Mouse (Mus musculus) ES-Bruce4 (cell line): ENCODE data around the gene Myo10. TPM values are rescaled to one million over a fixed set of nuclear protein-coding genes. Genes with fewer than 3 reads are reported as not detected.

ENCODE experiments used
- H3K27ac ChIP-seq: 2 replicates; pipeline ENCODE4 v1.5.1; 2012; ENCODE audit warnings: low read length, inconsistent platforms; ENCODE audit not compliant: insufficient read depth
- H3K27me3 ChIP-seq: 2 replicates; pipeline ENCODE4 v1.6.1; 2012; ENCODE audit warnings: mild to moderate bottlenecking, low read length, inconsistent platforms; ENCODE audit not compliant: control insufficient read depth, poor library complexity, insufficient read depth, severe bottlenecking
- H3K36me3 ChIP-seq: 2 replicates; pipeline ENCODE4 v1.6.1; 2012; ENCODE audit warnings: inconsistent platforms, mild to moderate bottlenecking, low read length, moderate library complexity; ENCODE audit not compliant: control insufficient read depth, poor library complexity, insufficient read depth, severe bottlenecking
- H3K4me1 ChIP-seq: one replicate; pipeline ENCODE4 v1.8.1; 2011; ENCODE audit warnings: low read length; ENCODE audit not compliant: control insufficient read depth, insufficient read depth
- H3K4me3 ChIP-seq: 2 replicates; pipeline ENCODE4 v1.5.1; 2011; ENCODE audit warnings: low read depth, mild to moderate bottlenecking, low read length
- H3K9ac ChIP-seq: 2 replicates; pipeline ENCODE4 v1.6.1; 2012; ENCODE audit warnings: low read depth, mild to moderate bottlenecking, inconsistent platforms; ENCODE audit not compliant: poor library complexity, severe bottlenecking
- H3K9me3 ChIP-seq: replicated peaks from 2 replicates; pipeline ENCODE4 v1.6.1; 2012; ENCODE audit warnings: mild to moderate bottlenecking, low read length, inconsistent platforms; ENCODE audit not compliant: control insufficient read depth, poor library complexity, insufficient read depth, severe bottlenecking
- CTCF ChIP-seq: IDR thresholded peaks from one replicate; pipeline ENCODE4 v1.8.1; 2011; ENCODE audit warnings: low read depth, low read length
- EP300 ChIP-seq: IDR thresholded peaks from 2 replicates; pipeline ENCODE4 v1.6.1; 2011; ENCODE audit warnings: low read depth, low read length; ENCODE audit not compliant: insufficient read depth
- POLR2A ChIP-seq: IDR thresholded peaks from one replicate; pipeline ENCODE4 v1.8.1; 2011; ENCODE audit warnings: low read length; ENCODE audit not compliant: insufficient read depth
- polyA plus RNA-seq: library from polyadenylated mRNA; stranded (reverse); fragments of >200 nt; gene quantifications from 2 replicates; pipeline ENCODE4 v1.2.4, GENCODE M21; 2011; ENCODE audit warnings: low read depth; ENCODE audit not compliant: missing spikeins, insufficient read depth, insufficient read length

The Myo10 gene
- polyA plus RNA-seq, 1 experiment, result 171 TPM

- TF ChIP-seq EP300, result peak; percentile 94
- TF ChIP-seq POLR2A, result no peak
- Histone ChIP-seq H3K9me3 (no peaks in the 10 kb centered on the region), H3K4me3 (peak overlapping the region; percentile 70), H3K4me1 (peaks cover 7% of the 10 kb centered on the region), H3K9ac (peak overlapping the region; percentile 57), H3K27ac (peak overlapping the region; percentile 95), H3K27me3 (no peaks in the 10 kb centered on the region), H3K36me3 (peaks cover 20% of the 10 kb centered on the region)
Observed at GRCm38 (mm10) chr15:25773711-25774513, 151.6 kb downstream of the Myo10 start.

DNA sequence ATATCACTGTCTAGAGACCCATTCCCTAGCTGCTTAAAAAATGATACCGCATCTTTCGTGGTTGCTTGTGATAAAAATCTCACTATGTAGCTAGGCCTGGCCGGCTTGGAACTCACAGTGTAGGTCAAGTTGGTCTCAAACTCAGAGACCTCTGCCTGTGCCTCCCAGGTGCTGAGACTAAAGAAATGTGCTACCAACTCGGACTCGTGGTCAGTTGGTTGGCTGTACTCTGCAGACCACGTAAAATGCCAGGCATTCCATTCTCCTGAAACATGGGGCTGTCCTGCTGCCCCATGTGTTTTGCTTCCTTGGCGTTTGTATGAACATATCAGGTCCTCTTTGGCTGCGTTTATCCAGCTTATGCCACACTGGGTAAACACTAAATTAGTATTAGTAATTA lies 156.6 kb downstream of the Myo10 start:
- Histone ChIP-seq H3K4me3 (no peak overlapping the region), H3K27me3 (no peaks in the 10 kb centered on the region), H3K9ac (no peak overlapping the region), H3K36me3 (peaks cover 58% of the 10 kb centered on the region), H3K9me3 (no peaks in the 10 kb centered on the region), H3K27ac (no peak overlapping the region), H3K4me1 (peaks cover 4% of the 10 kb centered on the region)
- TF ChIP-seq EP300, result no peak
- no peak for TF ChIP-seq CTCF
- no peak for TF ChIP-seq POLR2A

DNA sequence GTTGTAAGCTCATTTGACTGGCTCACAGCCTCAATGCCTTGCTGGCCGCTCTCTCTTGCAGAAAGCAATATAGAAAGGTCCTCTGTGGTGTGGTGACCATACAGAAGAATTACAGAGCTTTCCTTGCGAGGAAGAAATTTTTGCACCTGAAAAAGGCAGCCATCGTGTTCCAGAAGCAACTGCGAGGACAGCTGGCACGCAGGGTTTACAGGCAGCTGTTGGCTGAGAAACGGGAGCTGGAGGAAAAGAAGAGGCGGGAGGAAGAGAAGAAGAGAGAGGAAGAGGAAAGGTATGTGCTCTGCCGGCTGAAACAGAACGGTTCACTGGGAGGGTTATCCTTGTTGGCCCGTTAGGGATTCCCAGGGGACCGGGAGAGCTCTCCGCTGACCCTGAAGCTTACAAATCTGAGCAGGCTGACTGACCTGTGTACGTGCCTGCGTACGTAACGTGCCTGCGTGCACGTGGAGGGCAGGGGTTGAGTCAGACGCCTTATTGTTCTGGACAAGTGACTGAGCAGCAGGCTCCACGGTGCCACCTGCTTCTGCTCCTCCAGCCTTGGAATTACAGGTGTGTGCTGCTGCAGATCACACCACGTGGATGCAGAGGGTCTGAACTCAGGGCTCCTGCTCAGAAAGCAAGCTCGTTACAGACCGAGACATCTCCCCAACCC lies 157.3 kb downstream of the Myo10 start:
- TF ChIP-seq POLR2A (no peak), CTCF (no peak), EP300 (peak; percentile 84)
- H3K27me3 ChIP-seq, result no peaks in the 10 kb centered on the region
- peaks cover 64% of the 10 kb centered on the region for H3K36me3 ChIP-seq
- H3K9ac ChIP-seq, result peak overlapping the region; percentile 8; the same call in 1 of the 2 replicates
- H3K4me1 ChIP-seq, result peaks cover 4% of the 10 kb centered on the region
- H3K27ac ChIP-seq, result no peak overlapping the region
- H3K9me3 ChIP-seq, result no peaks in the 10 kb centered on the region
- H3K4me3 ChIP-seq, result peak overlapping the region; percentile 65

GRCm38 (mm10) chr15:25781053-25781452 lies 158.7 kb downstream of the Myo10 start:
- TF ChIP-seq POLR2A (no peak), CTCF (peak; percentile 70), EP300 (peak; percentile 57; the same call in 1 of the 2 replicates)
- no peaks in the 10 kb centered on the region for H3K9me3 ChIP-seq
- H3K27ac ChIP-seq, result peak overlapping the region; percentile 46
- H3K36me3 ChIP-seq, result peaks cover 72% of the 10 kb centered on the region
- H3K4me1 ChIP-seq, result peaks cover 4% of the 10 kb centered on the region
- peak overlapping the region; percentile 26; the same call in 1 of the 2 replicates for H3K9ac ChIP-seq
- peak overlapping the region; percentile 65 for H3K4me3 ChIP-seq
- no peaks in the 10 kb centered on the region for H3K27me3 ChIP-seq

GRCm38 (mm10) chr15:25785456-25786390 lies 163.4 kb downstream of the Myo10 start:
- peak overlapping the region; percentile 14; the same call in 1 of the 2 replicates for H3K4me3 ChIP-seq
- H3K27me3 ChIP-seq, result no peaks in the 10 kb centered on the region
- no peak overlapping the region for H3K9ac ChIP-seq
- H3K27ac ChIP-seq, result no peak overlapping the region
- no peak for TF ChIP-seq EP300
- TF ChIP-seq POLR2A, result no peak
- TF ChIP-seq CTCF, result no peak
- H3K36me3 ChIP-seq, result peaks cover 83% of the 10 kb centered on the region
- H3K4me1 ChIP-seq, result peaks cover 2% of the 10 kb centered on the region
- no peaks in the 10 kb centered on the region for H3K9me3 ChIP-seq
